Mouse (Mus musculus) kidney, postnatal 36 days (tissue): Measurements from ENCODE around the gene Gxylt1.
A peak's percentile ranks its signal among the peaks of the same experiment; 100 is the strongest.
"Not testable (repeated sequence)": the region's sequence is repeated elsewhere in the genome, so short reads cannot be mapped to it uniquely, and the experiment has no call there.

Experiments used
- DNase-seq, 2 experiments: peaks; one replicate each; pipeline ENCODE4 v3.0.0; 2021 to 2022; ENCODE audit warnings: mixed read lengths in 2 of 2

Gene Gxylt1

DNA sequence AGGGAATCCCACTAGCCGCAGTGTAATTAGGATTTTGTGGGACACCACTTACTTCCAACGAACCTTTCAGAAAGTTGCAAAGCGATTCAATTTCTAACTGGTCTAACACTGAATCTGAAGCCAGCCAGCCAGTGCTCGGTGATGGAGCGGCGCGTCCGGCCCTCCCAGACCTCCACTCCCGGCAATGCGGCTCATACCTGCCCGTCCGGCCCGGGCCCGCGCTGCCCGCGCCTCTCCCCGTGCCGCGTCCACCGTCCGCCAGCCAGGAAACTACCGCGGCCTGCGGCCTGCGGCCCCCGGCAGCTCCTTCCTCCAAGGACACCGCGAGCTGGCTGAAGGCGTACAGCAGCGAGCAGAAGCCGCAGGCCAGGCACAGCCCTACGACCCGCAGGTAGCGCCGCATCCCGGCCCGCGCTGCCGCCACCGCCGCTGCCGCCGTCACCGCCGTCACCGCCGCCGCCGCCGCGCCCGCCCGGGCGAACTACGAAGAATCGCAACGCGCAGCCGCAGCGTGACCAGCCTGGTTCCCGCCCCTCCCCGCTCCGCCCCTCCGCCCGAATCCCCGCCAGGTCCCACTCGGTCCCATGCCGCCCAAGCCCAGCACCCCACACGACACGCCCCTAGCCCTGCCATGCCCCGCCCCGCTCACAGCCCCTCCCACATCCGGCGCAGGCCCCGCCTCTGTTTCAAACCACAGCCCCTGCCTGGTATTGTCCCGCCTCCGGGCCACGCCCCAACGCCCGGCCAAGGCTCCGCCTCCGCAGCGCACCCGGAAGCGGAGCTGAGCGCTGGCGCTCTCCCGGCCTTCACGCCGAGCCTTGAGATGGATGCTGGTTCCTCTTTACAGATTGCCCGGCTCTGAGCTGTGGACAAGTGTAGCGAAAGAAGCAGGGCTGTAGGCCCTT, at the start of gene Gxylt1:
Gene Gxylt1, minus strand, starts transcription at position 501 of the 905 bp plus-strand sequence.
- DNase-seq: peak; percentile 99 to 100

DNA sequence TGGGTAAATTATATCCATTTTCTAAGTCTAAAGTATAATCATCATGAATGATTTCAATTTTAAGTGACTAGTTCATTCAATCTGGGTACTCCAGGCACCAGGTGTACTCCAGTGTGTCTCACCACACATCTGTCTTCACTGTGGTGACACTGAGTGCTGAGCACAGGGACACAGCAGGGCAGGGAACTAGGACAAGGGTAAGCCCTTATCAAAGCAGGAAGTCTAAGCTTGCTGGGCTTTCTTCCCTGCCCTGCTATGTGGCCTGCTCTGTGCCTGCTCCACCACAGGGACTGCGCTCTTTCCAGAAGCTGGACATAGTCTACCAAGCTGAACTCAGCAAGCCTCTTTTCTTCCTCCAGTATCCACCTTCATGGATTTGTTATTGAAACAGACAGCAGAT, 43.8 kb upstream of the Gxylt1 start:
- DNase-seq: no peak

DNA sequence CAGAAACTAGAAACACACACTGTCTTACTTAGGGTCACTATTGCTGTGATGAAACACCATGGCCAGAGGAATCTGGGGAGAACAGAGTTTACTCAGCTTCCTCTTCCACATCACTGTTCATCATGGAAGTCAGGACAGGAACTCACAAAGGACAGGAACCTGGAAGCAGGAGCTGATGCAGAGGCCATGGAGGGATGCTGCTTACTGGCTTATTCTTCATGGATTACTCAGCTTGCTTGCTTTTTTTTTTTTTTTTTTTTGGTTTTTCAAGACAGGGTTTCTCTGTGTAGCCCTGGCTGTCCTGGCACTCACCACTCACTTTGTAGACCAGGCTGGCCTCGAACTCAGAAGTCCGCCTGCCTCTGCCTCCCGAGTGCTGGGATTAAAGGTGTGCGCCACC, 35.3 kb upstream of the Gxylt1 start:
- DNase-seq: not testable (repeated sequence)

DNA sequence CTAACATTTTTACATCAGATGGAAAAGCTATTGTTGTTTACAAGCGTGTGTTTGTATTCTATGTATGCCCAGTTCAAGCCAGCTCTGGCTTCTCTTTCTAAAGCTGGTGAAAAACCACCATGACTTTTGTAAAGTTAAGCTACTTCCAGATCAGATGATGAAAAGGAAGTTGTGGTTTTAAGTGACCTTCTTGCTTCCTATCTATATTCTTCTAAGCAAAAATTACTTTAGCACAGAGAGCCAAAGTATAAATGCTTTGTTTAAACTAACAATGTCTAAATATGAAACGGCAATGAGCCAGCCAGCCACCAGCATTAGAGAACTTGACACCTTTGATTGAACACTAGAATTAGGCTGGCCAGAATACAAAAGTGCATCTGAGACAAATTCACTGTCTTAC, 23.2 kb upstream of the Gxylt1 start:
- DNase-seq: no peak

DNA sequence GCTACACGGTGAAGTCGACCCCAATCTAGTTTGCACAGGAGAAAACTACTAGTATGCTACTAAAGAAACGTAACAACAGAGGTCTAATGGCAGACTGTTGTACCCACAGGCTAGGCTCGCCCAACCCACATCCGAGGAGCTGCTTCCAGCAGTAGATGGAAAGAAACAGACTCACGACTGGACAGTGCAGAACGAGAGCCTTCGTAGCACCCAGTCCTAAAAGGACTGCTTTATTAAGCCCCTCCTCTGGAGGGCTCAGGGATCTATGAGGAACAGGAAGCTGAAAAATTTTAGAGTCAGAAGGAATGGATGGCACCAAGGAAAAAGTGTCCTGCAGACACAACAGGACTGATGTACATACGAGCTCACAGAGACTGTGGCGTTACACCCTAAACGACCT, 19.5 kb upstream of the Gxylt1 start:
- no peak for DNase-seq

DNA sequence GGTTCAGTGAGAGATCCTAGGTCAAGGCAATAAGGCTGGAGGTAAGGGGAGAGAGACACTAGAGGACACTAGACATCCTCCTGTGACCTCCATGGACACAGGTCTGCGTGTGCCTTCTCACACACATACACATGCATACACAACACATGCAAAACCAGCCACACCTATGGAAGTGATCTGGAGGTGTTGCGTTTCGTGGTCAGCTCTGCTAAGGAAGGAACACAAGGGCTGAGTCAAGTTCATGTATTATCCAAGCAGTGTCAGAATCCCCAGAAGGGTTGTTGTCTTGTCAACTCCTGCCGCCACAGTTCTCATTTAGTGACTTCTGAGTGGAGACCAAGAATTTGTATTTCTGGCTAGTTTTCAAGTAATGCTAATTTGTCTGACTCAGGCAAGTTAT, 13.3 kb upstream of the Gxylt1 start:
- no peak for DNase-seq

DNA sequence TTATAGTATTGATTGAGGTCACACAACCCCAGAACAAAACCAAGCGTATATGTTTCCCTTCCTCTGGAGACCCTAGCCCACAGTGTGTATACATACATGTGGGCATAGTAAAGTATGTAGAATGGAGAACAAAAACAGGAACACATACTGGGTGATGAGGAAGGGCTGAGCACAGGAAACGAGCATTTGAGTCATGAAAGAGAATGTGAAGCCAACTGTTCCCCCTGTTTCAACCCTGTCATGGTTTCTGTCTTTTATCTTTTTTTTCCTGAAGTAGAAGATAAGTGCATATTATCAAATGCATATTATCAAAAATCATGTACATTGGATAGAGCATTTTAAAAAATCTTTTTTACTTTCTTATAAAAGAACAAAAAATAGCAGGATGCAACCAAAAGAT, 12.6 kb upstream of the Gxylt1 start:
- DNase-seq: no peak

DNA sequence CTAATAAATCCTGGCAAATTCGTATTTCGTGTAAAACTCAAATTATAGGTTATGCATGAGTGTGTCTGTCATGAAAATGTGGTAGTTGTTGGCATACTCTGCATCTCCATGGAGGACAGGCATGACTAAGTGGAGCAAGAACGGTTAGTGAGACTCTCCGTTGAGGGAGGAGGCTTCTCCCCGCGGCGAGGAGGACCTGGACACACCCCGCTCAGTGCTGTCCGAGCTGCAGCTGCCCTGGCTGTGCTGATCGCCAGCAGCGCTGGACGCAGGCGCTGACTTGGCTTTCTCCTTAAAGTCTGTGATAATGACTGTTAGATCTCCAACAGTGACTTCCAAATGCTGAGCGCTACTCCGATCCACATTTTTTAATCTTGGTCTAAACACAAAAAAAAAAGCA, 10.3 kb upstream of the Gxylt1 start:
- no peak for DNase-seq

DNA sequence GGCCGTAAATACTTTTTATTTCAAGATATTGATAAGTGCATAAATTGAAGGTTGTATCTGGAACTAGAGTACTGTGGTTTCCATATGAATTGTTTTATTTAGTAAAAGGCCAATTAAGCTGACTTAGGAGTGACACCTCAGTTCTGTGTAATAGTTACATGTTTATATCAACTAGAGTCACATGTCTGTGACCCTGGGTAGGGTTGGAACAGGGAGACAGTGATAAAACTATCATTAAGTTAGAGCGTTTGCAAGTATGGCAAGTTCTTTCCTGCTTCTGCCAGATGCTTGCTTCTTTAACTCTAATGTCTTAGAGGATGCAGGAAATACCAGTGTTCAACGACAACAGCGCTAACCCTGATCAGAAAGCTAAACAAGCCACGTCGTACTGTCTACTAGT, 9.3 kb upstream of the Gxylt1 start:
- no peak for DNase-seq

DNA sequence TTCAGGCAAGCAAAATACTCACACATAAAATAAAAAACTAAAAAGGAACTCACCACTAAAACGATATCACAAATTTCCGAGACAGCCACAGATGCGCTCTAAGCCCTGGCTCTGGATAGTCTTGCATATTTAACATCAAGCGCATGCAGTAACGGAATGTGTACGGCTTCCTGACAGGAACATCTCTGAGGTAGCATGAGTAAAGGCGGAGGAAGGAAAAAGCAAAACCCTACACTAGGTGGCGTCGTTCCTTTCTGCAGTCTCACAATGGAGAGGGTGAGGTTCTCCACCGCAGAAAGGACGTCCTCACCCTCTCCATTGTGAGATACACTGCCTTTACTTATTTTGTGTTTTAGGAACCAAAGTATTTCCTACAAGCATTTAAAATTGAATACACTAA, 8.4 kb upstream of the Gxylt1 start:
- peak in 1 of 2 experiments; percentile 52 for DNase-seq

DNA sequence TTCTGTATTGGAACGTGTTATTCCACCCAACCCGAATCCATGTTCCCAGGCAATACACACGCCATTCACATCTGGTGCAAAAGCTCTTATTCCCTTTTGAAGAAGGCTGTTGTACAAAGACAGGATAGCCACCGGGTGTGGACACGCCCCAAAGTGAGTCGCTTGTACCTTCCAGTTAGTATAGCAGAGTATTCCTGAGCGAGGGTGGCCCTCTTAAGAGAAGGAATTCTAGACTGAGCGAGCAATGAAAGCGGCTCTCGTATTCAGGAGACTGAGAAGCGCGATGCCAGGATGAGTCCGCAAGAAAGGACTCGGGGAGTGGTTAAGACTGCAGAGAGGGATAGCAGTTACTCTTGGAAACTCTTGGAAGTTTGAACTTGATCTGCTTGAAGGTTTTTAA, 1.3 kb upstream of the Gxylt1 start:
- peak in 1 of 2 experiments; percentile 34 for DNase-seq

DNA sequence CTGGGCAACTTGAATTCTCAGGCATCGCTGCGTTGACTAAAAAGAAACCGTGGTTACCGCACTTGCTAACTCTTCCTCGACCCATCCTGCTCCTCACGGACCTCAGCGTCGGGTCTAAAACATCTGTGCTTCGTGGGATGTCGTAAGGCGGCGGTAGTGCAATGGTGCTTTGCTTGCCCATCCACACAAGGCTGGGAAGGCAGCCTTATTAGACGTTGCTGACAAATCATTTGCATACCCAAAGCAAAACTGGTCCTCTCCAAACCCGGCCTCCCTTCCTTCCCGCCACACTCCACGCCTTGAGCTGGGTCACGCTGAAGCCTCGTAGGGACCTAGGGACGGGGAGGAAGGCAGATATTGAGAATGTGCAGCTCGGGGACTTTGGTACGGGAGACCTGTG, 644 bp upstream of the Gxylt1 start:
- DNase-seq: peak; percentile 41 to 55

DNA sequence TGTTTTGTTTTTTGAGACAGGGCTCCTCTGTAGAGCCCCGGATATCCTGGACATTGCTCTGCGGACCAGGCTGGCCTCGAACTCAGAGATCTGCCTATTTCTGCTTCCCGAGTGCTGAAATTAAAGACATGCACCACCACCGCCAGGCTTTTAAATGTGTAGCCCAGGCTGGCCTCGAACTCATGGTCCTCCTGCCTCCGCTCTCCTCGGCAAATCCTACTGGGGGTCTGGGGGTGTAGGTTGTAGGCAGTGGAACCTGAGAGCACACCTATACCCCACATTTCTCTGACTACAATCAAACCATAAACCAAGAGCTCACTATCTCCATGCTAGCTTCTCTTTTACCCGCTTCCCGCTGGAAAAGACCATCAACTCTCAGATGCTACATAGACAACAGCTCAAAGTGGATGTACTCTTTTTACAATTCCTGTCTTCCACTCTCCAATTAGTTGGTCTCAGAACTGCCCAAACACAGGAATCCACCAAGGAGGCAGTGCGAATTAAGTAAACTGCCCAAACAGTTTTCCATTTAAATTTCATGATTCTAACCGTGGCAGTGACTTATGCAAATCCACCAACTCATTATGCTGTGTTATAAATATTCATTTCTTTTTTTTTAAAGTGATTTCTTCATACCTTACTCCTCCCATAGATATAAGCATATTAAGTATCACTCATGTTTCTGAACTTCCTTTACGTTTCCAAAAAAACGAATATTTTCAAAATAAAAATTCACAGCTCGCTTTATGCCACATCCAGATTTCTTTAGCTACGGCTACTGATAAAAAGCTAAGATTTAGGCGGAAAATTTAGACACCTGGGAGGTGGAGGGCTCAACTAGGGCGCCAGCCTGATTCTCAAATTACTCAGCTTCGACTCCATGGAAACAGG, 946 bp downstream of the Gxylt1 start:
- DNase-seq: no peak

DNA sequence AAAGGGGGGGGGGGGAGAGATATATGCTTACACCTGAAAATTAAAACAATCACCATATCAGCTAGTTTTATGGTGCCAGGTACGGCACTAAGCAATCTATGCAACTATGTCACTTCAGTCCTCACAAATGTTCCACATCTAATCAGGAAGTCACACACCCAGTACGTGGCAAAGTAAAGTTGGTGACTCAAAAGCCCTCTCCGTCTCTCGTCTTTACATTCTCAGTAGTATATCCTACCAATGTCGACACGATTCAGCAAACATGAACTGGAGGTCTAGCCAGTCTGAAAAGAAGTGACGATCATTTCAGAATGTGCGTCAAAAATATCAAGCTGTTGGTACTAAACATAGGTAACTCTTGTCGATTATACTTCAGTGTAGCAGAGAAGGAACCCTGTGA, 2.0 kb downstream of the Gxylt1 start:
- no peak for DNase-seq

DNA sequence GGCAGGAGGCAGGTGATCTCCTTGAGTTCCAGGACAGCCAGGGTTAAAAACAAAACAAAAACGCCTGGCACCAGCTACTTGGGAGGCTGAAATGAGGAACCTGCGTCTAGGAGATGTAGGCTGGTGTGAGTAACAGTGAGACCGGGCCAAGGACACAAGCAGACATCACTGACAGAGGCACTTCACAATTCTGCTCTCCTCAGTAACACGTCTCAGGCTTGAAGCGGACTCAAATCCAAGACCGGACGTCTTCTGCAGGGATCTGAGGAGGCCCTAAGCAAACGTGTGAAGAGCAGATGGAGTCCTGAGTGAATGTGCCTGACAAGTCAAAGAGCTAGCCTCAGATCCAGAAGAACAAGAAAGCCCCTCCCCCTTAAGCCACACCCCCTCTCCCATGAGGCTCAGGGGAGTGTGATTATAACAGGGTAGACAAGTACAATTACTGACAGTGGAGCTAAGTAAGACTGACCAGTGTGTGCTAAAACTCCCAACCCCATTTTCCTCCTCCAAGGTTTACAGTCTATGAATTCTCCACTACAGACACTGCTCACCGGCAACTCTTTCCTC, 4.6 kb downstream of the Gxylt1 start:
- no peak for DNase-seq

DNA sequence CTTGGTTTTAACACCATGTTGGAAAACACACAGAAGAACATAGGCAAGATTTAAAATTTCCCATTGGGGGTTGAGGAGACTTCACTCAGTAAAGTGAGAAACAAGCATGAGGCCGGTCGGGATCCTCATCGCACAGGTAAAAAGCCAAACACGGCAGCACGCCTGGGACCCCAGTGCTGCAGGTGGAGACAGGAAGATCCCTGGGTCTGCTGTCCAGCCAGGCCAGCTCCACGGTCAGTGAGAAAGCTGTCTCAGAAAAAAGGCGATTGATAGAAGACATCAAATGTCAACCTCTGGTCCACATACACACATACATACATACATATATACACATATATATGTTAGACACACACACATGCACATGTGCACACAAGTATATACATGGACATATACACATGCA, 5.4 kb downstream of the Gxylt1 start:
- no peak for DNase-seq

DNA sequence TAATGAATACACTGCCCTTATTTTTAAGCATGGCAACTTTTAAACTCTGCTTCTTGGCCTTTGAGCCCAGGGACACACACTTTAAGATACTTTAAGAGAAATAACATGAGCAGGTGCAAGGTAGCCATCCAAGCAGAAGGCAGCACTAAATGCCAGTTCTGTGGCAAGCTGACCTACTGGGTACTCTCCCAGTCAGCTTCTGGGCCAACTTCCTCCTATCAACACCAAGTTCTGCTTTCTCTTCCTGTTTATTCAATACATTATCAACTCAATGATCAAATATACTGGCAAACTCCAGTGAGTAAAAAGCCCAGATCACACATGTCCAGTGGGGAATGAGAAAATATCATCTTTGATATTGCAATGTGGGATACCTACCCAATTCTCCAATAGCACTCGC, 7.0 kb downstream of the Gxylt1 start:
- DNase-seq: no peak

DNA sequence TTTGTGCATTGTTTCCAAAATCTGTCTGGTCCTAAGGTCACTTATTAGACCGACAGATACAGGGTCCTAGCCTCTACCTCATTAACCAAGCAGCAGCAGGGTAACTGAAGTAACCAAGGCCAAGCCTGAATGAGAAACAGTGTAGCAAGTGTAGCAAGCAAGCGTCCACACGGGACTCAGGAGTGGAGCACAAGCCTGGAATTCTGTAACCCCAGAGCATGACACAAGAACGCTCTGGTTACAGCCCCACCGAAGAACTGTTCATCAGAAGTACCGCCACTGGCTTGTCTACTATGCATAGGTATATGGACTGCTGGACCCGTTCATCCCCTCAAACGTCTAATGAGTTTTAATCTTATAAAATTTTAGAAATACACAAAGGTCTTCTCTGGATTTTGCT, 7.5 kb downstream of the Gxylt1 start:
- no peak for DNase-seq

DNA sequence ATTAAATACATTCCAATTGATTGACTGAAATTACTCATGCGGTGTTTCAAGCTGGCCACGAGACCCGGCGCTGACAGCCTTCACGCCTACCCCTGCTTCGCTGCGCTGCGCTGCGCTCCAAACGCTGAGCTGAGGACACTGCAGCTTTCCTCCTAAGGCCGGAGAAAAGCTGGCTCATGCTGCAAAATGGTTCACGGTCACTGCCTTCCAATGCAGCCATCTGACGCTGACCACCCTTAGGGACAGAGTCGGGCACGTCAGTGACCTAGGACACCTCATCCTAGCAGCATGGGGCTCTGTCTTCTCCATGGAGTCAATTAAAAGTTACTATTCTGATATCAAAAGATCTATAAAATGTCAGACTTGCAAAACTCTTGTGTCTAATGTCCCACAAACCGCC, 8.6 kb downstream of the Gxylt1 start:
- DNase-seq: no peak

DNA sequence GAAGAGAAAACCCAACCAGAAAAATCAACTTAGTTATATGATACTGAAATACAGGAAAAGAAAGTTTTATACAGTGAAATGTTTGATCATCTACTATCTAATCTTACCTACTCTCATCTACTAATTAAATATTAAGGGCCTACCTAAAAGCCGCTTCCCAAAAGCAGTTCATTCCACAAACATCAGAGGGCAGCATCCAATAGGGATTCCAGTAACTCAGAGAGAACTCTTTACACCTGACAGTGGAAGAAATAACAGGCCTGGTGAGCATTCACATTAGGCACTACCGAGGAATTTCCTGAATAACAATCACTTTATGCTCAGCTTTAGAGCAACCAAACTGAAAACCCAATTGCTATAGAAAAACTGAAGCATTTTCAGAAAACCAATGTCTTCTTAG, 9.3 kb downstream of the Gxylt1 start:
- DNase-seq: peak; percentile 74 to 84

DNA sequence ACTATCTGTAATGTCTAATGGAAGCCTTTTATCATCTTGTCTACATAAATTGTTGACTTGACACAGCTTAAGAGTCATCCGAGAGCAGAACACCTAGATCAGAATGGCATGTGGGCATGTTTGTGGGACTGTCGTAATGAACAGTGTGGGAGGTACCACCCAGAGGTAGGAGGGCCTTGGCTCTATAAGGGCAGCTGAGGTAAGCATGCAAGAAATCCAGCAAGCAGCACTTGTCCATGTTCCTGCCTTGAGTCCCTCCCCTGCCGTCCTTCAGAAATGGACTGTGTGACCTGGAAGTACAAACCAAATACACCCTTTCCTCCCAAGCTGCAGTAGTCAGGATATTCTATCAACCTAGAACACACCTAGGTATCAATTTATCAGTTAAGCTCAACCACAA, 9.7 kb downstream of the Gxylt1 start:
- DNase-seq: no peak

DNA sequence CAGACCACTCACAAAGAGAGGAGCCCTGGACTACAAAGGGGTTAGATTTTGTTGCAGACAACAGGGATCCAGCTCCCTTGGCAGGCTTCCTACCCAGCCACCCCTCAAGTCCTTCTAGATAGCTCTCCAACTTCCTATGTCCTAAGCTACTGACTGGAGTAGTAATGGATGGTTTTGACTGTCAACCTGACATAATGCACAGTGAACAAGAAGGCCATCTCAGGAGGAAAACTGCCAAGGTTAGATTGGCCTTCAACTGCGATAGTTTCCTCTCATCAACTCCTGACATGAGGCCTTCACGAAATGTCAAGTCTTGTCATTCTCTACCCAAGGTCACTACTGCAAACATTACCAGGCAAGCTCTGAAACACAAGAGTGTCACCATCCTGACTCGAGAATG, 10.8 kb downstream of the Gxylt1 start:
- DNase-seq: no peak

DNA sequence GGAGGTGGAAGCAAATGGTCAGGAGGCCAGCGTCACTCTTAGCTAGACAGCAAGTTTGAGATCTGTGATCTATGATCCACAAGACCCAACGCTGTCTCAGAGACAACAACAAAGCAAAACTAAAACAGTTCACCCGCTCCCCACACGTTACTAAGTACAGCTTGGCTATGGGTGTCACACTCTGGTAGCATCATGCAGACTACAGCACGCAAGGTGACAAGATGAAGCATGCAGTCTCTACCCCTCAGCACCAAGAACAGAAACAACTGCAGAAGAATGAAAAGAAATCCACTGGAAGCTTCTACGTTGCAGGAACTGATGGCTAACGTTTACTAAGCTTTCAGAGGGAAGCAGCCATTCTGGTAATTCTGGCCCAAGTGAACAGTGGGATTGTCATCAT, 11.4 kb downstream of the Gxylt1 start:
- no peak for DNase-seq

DNA sequence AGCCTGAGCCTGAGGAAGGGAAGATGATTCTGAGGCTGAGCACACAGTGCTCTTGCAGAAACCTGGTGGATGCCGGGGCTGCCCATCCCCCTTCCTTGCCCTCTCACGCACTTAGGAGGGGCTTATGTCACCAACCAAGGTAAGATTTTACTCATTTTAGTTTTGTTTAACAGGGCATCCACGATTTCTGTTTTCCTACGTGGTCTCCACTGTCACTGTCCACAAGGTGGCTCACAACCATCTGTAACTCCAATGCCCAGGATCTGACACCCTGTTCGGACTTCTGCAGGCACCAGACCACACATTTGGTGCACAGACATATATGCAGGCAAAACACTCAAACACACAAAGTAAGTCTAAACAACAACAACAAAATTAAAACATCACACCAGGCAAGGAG, 12.2 kb downstream of the Gxylt1 start:
- no peak for DNase-seq
